Mouse (Mus musculus) c-Kit-positive CD71-negative TER-119-negative erythroid progenitor cells, embryonic 14.5 days (primary cell): ENCODE data around the gene Adamts9.

Experiments used
- DNase-seq: peaks from one replicate; pipeline ENCODE4 v3.0.0-alpha.2; 2013; ENCODE audit warnings: low read depth

Adamts9 gene

DNA sequence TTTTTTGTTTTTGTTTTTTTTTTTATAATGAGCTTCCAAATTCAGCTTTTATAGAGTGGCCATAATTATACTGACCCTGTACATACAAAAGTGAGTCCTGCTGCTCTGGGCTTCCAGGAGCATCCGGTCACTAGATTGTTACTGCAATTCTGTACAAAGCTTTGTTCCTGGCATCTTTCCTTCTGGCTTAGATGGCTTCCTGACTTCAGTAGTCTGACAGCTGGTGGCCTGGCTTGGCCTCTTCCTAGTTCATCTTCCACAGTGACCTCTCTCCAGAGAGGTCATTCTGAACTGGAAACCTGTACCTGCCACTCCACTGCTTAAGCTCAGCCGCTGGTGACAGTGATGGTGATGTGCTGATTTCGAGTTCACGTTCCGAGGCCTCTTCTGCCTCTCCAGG is 217.2 kb downstream of the Adamts9 start:
- DNase-seq: no peak

DNA sequence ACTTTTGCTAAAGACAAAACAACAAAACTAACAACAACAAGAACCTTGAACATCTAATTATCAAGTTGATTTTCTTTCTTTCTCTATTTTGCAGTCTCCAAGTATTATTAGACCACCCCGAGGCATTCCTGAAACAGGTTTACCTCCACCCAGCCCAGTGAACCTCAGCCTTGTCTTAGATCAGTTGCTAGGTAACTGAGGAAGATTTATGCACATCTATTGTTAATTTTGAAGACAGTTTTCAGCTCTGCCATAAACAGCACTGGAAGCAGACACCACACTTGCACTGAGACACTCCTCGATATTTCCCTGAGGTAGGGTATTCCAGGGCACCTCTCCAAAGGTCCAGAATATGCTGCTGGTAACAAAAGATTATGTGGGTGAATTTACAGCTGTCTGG is 218.9 kb downstream of the Adamts9 start:
- DNase-seq: no peak
